Mouse (Mus musculus): Measurements from ENCODE around the gene H2-Eb1.
A peak's percentile ranks its signal among the peaks of the same experiment; 100 is the strongest.
"Not testable (repeated sequence)": the region's sequence is repeated elsewhere in the genome, so short reads cannot be mapped to it uniquely, and the experiment has no call there.

H2-Eb1 gene

DNA sequence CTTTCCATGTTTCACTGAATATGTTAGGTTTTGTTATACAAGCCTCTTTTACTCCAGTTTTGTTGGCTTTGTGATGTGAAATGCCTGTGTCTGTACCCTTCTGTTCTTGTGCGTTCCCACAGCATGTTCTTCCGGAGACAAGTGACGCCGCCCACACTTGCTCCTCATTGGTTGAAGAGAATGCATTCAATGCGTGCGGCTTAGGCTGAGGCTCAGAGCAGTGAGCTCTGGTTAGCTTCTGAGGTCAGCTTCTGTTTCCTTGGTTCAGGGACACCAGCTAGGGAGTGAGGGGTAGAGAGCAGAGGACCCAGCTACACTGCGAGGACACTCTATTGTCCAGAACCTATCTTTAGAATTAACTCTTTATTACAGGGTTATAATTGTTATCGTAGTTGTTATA lies 14.1 kb upstream of the H2-Eb1 start:
- peak; percentile 44 for DNase-seq (ENCODE audit: low read depth)

DNA sequence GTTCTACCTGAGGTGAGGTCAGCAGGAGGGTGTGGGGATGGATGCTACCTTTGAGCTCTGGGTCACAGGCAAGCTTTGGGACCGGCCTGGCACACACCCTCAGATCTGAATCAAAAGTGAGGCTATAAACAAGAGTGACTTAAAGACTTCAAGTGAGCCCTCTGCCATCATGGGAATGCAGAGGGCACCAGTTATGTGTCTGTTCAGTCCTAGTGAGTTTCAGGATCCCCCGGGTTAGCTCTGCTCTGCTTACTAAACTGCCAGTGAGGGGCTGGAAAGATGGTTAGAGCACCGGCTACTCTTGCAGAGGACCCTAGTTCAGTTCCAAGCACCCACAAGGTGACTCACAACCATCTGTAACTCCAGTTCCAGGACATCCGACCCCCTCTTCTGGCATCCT lies 13.1 kb upstream of the H2-Eb1 start:
- DNase-seq (ENCODE audit: low read depth), result no peak

DNA sequence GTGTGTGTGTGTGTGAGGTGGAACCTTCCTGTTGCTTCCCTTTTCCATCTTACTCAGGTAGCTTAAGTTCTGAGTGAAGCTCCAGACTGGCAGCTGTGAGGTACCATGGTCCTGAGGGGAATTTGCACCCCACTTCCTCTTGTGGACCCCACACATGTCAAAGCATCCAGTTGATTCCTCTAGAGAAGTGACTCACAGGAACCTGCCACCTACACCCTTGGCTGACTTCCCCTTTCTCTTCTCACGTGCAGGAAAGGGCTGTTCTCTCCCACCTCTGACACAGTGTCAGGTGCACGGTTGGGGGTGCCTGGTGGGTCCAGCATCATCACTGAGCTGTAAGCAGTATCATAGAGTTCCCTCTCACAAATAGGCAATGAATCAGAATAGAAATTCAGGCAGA lies 12.1 kb upstream of the H2-Eb1 start:
- no peak for DNase-seq (ENCODE audit: low read depth)

DNA sequence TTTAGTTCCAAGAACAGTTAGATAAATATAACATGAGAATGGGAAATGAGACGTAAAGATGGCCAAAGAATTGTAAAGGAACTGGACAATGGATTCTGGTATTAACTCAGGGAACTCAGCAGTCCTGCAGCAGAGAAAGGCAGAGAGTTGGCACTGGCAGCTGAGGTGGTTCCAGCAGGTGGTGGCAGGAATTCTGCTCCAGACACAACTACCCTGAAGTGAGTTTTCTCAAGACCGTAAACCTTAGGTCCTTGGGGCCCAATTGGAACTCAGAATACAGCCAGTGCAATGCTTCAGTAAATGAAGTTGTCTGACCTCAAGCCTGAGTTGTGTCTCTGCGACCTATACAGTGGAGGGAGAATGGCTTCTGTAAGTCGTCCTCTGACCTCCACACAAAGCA lies 11.4 kb upstream of the H2-Eb1 start:
- DNase-seq (ENCODE audit: low read depth), result no peak

DNA sequence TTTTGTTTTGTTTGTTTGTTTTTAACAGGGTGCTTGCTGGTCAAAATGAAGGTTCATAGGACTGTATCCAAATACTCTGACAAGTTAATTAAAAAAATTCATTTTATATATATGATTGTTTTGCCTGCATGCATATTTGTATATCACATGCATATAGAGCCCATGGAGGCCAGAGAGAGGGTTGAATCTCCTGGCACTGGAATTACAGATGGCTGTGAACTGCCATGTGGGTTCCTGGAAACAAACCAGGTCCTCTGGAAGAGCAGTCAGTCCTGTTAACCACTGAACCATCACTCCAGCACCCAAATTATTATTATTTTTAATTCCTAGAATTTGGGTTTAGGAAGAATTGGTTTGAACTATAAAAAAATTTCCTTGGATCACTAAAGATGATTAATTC lies 10.4 kb upstream of the H2-Eb1 start:
- no peak for DNase-seq (ENCODE audit: low read depth)

DNA sequence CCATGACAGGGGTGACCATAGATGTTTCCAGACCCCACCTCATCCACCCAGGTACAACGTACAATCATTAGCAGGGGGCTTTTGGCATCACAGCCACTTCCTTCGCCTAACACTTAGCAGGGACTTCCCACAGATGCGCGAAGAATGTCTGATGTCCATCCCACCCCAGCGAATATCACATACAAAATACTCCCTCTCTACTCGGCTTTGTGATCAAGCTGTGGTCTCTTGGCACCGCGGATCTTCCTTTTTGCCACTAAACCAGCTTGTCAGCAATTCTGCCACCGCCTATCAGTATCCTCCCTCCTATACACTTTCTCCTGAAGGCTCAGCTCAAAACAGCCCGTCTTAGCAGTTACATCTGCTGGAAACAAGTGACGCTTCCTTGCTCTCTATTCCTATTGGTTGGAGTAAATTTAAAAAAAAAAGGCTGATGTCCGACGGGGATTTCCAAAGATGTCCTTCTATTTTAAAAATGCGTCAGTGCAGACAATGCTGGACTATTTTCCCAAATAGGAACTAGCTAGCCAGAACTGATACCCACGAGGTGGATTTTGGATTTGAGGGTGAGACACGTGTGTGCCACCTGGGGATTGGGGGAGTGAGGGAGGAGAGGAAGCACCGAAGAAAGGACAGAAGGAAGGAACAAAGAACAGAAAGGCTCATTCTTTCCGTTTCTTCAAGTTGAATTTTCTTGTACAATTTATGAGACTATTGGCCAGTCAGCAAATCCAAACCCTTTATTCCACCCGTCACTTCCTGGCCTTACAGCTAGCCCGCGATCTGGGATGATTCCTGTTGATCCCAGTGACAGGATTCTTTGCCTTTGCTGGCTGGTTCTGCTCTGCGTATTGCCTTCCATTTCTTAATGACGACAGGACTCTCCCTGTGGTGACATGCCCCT lies 9.5 kb upstream of the H2-Eb1 start:
- DNase-seq (ENCODE audit: low read depth), result peak; percentile 59

DNA sequence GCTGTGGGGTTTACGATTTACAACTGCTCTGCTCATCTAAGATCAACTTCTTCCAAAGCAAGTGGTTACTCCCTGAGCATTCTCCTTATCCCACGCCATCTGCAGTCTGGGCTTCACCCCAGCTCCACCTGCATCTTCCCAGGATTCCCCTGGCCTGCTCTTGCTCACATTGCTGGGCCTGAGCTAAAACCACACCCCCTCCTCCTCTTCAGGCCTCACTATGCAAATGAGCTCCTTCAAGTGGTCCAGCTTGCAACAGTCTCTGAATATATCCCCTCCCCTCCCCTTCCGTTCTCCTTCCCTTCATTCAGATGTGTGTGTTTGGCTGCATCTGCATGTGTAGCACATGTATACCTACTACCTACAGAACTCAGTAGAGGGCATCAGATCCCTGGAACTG lies 6.3 kb upstream of the H2-Eb1 start:
- no peak for DNase-seq (ENCODE audit: low read depth)

DNA sequence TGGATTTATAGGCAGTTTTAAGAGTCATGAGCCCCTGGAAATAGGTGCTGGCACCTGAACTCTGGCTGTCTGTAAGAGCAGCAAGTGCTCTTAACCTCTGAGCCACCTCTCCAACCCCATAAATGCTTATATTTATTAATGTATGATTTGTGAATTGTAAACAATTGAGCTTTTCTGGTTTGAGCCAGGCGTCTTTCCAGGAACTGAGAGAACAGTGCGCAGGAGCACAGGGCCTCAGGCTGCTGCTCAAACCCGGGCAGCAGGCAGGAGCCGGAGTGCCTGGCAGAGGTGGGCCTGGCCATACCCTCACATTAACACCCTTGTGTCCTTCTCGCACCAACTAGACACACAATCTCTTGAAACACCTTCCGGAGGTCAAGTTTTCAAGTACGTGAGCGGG lies 5.6 kb upstream of the H2-Eb1 start:
- DNase-seq (ENCODE audit: low read depth), result no peak

DNA sequence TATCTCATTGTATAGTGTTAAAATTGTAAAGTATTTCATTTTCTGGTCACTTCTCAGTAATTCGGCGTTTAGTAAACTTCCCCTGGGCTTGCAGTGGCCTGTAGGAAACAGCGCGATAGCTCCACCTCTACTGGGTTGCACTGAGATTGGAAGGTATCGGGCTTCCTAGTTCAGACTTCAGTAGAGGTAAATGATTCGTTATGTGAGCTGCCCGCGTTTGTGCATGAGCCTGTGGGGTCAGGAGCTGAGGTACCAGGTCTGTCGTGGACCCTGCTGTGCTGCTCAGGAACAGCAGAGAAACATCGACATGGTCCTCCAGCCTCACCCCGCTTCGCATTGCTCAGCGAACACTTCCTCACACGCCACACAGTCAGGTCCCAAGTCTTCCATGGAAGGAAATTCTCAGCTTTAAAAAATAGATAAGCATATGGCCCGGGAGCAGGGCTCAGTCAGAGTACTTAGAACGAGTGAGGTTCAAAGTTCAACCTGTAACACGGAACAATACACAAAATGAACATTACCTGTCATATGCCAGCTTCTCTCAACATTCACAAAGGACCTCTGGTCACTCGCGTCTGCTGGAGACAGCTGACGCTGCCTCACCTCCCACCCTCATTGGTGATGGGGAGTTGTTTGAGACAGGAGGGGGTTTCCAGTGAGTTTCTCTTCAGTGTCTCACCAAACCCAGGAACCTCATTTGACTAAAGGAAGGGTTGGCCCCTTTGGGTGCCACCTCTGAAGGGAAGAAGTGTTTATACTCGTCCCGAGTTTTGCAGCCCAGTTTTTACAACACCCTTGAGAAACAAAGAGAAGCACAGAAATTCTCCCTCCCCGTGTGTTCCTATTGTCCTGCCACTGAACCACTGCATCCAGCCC lies 4.7 kb upstream of the H2-Eb1 start:
- no peak for DNase-seq (ENCODE audit: low read depth)

DNA sequence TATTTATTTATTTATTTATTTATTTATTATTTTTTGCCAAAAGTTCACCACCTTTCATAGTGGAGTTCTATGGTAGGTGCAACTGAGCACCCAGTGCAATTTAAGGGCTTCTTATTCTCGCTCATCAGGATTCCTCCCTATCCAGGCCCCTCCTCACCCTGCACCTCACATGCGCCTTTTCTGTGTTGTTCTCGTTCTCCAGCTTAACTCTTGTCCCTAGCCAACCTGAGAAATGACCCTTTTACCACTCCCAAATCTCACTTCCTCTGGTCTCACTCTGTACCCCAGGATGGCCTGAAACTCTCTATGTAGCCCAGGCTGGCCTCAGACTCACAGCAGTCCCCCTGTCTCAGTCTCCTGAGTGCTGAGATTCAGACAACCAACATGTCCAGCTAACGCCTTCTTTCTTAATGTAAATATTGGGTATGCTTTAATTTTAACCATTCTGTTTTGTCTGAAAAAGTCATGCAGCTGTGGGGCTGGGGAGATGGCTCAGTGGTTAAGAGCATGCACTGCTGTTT lies 3.9 kb upstream of the H2-Eb1 start:
- DNase-seq (ENCODE audit: low read depth), result no peak

DNA sequence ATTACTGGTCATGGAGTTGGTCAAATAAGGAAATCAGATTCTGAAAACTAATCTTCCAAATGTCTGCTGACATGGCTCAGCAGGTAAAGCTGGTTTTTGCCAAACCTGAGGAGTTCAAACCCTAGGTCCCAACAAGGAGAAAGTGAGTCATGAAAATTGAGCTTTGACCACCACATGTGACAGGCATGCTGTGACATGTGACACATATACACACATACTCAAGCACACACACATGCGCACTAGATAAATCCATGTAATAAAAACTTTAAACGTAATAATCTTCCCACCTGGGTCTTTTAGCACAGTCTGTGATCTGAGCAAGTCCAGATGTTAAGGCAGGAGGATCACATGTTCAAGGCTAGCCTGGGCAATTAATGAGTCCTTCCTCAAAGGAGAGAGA lies 1.9 kb upstream of the H2-Eb1 start:
- no peak for DNase-seq (ENCODE audit: low read depth)

DNA sequence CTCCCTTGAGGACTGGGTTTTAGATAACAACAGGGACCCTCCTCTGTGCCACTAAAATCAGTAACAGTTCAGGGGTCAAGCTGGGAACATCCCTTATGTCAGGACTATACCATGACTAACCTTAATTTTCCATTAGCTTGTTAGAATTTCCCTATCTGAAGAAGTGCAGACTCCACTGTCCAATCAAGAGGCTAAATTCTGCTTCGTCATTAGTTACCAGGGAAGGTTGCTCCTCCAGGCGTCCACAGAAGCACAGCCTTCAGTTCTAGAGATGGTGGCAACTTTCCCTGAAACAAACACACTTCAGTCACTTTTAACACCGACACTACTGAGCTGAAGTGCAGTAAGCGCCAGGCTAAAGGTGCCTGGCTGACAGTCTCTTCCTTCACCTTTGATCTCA lies 916 bp upstream of the H2-Eb1 start:
- peak; percentile 49 for DNase-seq (ENCODE audit: low read depth)

DNA sequence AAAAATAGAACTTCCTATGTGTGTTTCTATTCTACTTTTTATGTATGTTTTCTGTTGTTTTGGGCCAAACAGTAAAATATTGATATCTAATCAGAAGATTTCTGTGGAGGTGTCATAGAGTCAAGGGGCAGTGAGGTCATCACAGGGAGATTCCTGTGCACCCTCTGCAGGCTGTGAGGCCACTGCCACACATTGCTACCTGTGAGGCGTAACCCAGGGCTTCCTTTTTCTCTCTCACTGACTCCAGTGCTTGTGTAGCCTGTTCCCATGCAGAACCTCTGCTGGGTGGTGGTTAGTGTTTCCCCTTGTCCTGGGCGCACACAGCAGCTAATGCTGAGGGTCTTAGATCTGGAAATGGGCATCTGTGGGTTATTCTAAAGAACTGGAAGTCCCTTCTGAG lies 740 bp downstream of the H2-Eb1 start:
- no peak for DNase-seq (ENCODE audit: low read depth)

DNA sequence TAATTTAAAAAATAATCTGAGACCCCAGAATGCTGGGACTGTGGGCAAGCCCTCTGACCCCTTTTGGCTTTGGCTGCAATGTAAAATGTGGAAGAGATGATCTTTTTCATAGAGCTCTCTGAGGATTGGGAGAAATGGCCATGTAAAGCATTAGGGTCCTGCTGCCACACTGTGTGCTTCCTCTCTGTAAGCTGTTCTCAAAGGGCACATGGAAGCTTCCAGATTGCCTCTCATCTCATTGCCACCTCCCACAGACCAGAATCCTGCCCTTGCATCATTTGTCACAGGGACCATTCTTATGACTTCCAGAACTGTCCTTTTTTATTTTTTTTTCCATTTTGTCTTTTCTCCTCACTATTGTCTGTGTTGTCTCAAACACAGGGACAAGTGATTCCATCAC lies 1.5 kb downstream of the H2-Eb1 start:
- DNase-seq (ENCODE audit: low read depth), result no peak

DNA sequence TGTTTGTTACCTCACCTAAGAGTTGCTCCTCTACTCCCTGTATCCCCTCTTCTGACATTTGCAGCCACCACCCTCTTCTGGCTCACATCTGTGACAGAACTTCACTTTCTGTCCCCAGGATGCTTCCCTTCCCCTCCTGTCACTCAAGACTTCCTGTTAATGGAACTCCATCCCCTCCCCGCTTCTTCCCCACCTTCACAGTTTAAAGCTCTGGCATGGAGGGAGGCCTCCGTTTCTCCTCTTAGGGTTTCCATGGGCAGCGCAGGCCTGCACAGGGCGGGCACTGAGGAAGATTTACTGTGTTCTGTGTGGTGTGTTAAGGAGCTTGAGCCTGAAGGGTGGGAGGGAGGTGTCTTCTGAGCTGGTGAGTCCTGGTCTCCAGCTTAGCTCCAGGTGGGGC lies 2.5 kb downstream of the H2-Eb1 start:
- no peak for DNase-seq (ENCODE audit: low read depth)

DNA sequence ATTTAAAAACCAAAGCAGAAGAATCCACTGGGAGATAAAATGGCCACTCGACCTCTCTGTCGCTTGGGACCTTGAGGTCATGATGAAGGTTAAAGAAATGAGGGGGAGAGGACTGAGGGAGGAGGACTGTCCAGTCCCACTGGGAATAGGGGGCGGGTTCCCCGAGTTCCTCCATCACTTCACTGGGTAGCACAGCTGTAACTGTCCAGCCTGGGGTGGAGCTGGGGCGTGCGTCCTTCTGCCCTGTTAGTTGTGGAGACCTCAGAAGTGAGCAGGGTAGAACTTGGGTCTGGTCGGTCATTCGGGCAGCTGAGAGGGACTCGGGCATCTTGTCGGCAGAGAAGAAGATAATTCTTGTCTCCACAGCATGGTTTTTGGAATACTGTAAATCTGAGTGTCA lies 3.6 kb downstream of the H2-Eb1 start:
- no peak for DNase-seq (ENCODE audit: low read depth)

DNA sequence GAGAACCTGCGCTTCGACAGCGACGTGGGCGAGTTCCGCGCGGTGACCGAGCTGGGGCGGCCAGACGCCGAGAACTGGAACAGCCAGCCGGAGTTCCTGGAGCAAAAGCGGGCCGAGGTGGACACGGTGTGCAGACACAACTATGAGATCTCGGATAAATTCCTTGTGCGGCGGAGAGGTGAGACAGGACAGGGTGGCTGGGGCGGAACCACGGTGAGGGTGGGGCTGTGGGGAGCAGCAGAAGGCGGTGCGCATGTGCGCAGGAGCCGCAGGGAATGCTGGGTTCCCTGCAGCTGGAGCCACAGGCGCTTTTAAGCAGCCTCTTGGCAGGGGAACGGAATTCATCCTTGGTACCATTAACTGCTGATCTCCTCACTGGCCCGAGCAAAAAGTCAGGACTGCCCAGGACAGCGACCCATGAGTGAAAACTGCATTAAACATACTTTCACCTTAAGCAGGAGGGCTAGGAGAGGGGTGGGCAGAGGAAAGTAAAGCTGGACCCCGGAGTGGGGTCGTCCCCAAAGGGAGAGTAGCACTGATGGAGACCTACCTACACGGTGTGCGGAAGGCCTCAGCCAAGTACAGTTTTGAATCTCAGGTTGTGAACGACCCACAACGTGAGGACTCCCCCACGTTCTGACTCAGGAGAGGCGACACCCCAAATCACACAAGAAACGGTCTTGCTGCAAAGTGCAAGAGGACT lies 4.2 kb downstream of the H2-Eb1 start:
- peak; percentile 19 for DNase-seq (ENCODE audit: low read depth)

DNA sequence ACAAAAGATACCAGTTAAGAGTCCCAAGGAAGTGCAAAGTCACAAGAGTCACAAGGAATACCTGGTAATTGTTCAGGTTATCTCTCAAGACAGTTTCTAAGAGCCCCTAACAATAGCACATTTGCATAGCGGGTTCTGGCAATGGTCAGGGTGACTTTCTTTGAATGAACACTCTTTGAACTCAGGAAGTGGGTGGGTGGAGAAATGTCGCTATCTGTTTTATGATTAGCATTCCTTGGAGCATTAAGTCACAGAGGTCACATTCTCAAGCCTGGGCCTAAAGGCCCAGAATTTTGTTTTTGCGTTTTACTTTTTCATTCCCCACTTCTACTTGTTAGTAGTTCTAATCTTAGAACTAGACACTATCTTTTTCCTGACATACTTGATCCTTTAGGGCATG lies 4.9 kb downstream of the H2-Eb1 start:
- DNase-seq (ENCODE audit: low read depth), result not testable (repeated sequence)

DNA sequence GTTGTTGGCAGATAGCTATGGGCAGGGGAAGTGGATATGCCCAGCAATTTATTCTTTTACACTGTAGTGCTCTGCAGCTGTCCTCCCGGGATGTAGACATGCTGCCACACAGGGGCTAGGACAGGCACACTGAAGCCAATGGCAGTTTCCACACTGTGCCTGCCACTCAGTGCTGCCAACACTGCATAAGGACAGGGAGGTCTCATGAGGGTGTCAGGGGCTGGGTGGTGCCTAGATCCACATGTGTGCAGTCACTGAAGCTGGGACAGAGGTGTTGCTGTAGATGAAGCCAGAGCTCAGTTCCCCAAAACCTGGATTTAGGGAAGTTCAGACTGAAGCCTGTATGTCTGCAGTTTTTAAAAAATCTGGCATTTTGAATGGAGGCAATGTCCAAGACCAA lies 6.5 kb downstream of the H2-Eb1 start:
- DNase-seq (ENCODE audit: low read depth), result no peak

DNA sequence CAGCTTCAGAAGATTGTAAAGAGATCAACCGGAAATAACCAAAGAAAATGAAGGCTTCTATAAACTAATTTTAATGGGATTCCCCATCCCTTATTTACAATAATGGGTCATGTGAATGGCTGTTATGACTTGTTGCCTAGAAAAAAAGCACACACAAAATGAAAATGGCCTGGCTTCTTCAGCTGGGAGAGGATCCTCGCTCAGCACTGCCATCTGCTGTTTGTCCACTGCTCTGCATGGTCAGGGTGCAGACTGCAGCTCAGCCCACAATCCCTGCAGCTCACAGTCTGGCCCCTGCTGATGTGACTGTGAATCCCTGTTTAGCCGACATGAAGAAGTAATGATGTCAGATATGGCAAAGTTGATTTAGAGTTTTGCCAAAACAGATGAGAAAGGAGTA lies 7.7 kb downstream of the H2-Eb1 start:
- peak; percentile 44 for DNase-seq (ENCODE audit: low read depth)

DNA sequence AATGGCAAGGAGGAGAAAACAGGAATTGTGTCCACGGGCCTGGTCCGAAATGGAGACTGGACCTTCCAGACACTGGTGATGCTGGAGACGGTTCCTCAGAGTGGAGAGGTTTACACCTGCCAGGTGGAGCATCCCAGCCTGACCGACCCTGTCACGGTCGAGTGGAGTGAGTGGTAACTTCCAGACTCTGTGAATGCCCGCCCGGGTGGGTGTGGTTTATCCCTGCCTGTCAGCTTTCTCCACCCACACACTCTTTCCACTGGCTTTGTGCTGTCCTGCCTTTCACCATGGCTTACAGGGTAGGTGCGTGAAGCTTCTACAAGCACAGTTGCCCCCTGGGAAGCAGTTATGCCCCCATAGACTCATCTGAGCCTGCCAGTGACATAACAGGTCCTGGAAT lies 8.6 kb downstream of the H2-Eb1 start:
- DNase-seq (ENCODE audit: low read depth), result no peak

DNA sequence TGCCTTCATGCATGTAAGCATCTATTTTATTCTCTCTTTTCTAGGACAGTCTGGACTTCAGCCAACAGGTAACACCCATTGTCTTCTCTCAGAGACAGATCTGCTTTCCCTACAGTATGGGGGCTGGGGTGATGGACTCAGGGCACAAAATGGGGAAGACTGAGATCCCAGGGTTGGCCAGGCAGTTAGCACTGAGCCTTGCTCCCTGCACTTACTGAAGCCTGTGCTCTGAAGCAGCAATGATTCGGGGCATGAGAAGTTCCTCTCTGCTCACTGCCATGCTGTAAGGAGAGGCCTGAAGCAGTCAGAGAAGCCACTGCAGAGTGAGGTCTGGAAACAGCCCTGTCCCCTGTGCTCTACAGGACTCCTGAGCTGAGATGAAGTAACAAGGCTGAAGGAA lies 9.8 kb downstream of the H2-Eb1 start:
- DNase-seq (ENCODE audit: low read depth), result no peak
